Mouse (Mus musculus): ENCODE measurements around the gene Paox.

Gene Paox

DNA sequence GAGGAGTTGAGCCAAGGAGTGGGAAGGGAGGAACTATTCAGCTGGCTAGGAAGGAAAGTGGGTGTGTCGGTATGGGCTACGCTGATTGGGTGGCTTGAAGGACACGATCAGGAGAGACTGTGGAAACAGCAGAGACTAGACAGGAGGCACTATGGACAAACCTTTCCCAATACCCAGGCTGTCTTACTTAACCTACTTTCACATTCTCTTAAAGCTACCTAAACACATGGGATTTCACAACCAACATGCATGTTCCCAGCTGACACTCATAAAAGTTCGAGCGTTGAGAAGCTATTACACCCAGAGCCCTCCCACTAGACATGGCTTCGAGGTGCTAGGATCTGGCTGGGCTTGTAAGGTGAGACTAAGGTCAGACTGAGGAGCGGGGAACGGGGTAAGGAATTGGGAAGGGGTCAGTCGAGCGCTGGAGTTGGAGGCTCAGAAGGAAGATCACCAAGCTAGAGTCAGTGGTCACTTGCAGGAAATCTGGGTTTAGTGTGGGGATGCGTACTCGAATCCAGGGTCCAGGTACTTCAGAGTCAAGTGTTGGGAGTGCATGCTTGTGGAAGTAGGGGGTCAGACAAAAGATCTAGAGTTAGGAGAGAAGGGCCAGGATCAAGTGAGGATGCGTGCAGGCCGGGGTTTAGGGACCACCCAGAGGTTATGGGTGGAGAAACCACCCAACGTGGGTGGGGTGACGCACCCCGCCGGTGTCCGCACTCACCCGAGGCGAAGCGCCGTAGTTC, at the start of gene Paox:
Gene Paox, plus strand, starts transcription at position 217 of the 746 bp plus-strand sequence.
- DNase-seq = peak; percentile 76

GRCm38 (mm10) chr7:140067397-140067796, 48.2 kb upstream of the Paox start:
- no peak for DNase-seq

GRCm38 (mm10) chr7:140070042-140070711, 45.4 kb upstream of the Paox start:
- DNase-seq = no peak

- DNase-seq = no peak
Measured at GRCm38 (mm10) chr7:140077698-140078097, 37.9 kb upstream of the Paox start.

- DNase-seq = peak; percentile 49
Measured at GRCm38 (mm10) chr7:140078711-140079110, 36.9 kb upstream of the Paox start.

GRCm38 (mm10) chr7:140080503-140081156, 35.0 kb upstream of the Paox start:
- peak; percentile 93 for DNase-seq

GRCm38 (mm10) chr7:140081408-140082241, 34.0 kb upstream of the Paox start:
- DNase-seq = peak; percentile 42

DNA sequence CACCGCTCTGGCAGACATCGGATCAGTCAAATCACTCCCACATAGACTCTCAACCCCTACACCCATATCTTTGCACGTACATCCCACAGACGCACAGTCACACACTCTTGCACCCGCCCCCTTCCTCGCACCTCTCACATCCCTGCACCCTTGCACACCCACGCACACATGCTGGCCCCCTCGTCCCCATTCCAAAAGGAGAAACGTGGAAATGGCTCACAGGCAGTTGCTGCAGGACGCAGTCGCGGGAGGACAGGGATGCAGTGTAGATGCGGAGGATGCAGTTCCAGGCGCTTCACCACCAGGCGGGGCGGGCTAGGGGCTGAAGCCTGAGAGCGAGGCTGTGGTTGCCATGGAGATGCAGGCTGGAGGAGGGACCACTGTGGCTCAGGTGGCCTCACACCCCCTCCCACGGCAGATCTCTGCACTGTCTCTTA, 33.3 kb upstream of the Paox start, which contains the start of gene Caly:
Gene Caly, minus strand, starts transcription at position 307 of the 437 bp plus-strand sequence.
- DNase-seq = peak; percentile 96

DNA sequence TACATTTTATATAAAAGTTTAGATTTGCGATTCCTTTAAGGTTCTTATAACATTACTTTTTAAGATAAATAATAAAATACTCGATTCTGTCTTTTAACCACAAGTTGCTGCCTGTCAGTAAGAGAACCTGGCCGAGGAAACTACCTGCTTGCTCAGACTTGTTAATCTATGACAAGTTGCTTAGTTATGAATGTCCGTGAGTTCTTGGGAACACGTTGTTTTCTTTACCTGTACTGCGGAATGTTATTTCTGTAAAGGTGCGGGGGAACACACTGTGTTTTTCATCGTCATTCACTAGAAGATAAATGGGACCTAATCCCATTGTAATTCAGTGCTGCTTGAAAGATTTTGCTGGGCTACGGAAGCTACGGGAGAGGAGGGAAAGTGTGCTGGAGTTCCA, 25.0 kb upstream of the Paox start:
- DNase-seq = no peak

GRCm38 (mm10) chr7:140092924-140093528, 22.6 kb upstream of the Paox start, which contains the start of gene Prap1:
Gene Prap1 (plus strand): TSS chr7:140093395.
- no peak for DNase-seq

GRCm38 (mm10) chr7:140094954-140095353, 20.6 kb upstream of the Paox start:
- DNase-seq = no peak

GRCm38 (mm10) chr7:140095556-140095955, 20.0 kb upstream of the Paox start:
- DNase-seq = no peak

DNA sequence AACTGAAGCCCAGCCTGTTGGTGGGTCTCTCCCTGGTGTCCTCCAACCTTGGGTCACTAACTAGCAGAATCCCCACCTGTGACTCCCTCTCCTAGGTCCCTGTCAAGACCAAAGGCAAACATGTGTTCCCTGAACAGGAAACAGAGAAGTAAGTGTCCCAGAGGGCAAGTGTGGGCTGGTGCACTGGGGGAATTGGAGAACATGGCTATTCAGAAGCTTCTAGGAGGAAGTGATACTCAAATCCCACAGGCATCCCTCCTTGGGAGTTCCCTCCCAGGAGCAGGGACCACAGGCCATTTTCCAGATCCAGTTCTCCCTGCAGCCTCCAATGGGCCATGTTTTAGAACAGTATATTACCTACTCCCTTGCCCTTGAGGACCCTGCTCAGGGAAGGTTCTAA, 19.5 kb upstream of the Paox start:
- no peak for DNase-seq

GRCm38 (mm10) chr7:140098466-140098865, 17.1 kb upstream of the Paox start:
- no peak for DNase-seq

DNA sequence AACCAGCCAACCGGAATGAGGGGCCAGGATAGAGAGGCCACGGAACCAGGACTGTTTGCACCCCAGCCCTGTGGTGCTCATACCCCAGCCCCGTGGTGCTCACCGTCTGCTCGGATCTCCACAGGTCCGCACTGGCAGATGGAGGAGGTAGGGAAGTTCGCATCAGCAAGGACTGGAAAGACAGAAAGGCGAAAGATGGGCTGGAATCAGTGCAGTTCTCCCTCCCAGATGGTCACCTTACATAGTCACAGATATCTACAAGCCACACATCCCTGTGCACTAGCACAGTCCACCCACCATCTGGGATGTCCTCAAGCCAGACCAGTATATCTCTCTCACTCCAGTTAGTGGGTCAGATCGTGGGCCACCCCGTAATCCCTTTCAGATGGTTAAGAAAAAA, 14.1 kb upstream of the Paox start:
- no peak for DNase-seq

- DNase-seq = peak; percentile 86
Measured at GRCm38 (mm10) chr7:140101993-140102860, 13.4 kb upstream of the Paox start, which contains the start of gene Fuom. Gene Fuom (minus strand): TSS chr7:140102441.

DNA sequence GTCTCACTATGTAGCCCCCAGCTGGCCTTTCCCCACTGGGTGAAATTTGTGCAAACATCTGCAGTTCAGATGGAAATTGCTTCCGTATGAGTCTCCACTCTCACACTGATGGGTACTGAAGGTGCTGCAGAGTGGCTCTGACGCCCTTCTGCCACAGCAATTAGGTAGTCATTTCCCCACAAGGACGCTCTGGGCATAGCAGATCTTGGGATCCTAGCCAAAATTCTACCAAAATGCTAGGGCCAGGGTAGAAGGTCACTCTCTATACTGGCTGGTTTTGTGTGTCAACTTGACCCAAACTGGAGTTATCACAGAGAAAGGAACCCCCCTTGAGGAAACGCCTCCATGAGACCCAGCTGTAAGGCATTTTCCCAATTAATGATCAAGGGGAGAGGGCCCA, 11.6 kb upstream of the Paox start:
- no peak for DNase-seq

- peak; percentile 36 for DNase-seq
Measured at GRCm38 (mm10) chr7:140111943-140112342, 3.7 kb upstream of the Paox start.

GRCm38 (mm10) chr7:140116329-140117054, 893 bp downstream of the Paox start, which contains the start of gene Echs1:
Gene Echs1 (minus strand): TSS chr7:140116476.
- DNase-seq = peak; percentile 93

DNA sequence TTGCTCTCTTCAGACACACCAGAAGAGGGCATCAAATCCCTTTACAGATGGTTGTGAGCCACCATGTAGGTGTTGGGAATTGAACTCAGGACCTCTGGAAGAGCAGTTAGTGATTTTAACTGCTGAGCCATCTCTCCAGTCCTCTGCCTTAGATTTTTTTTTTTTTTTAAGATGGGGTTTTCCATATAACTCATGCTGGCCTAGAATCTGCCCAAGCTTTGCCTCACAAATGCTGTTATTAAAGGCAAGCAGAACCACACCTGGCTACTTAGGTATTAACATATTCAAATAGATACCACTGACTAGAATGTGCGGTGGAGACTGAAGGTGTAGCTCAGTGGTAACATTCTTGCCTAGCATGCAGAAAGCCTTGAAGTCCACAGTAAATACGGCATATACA, 4.9 kb downstream of the Paox start:
- DNase-seq = no peak

All from layer of hippocampus, adult 9-11 months (tissue).